28 mouse cellular contexts compared by ENCODE assay signal in genomic region chrX:42107137-42107536, GRCm38 (mm10). TPM values are rescaled to one million over a fixed set of nuclear protein-coding genes. Genes with fewer than 3 reads are reported as not detected.
DNase-seq lines count a peak whose midpoint lies in the region; ATAC-seq and TF ChIP-seq lines count a peak whose summit lies in the region.
"Had no signal": no experiment of that assay in that cellular context is flagged by ENCODE, and none has a peak within 500 bp of the region (broad histone marks: within the 10 kb centered on the region; RNA-seq: fewer than 3 reads in every experiment).

No protein-coding gene starts in this region.

- peak; percentile 12 for DNase-seq in adrenal gland, adult 8-10 months
- no peak for DNase-seq in adrenal gland, postnatal 4 days (ENCODE audit: low spot score in 2 of 2)
- peak; percentile 44 for DNase-seq in lung, postnatal 0 days (ENCODE audit: low spot score)
- no peak for DNase-seq in lung, adult 2 months
- peak; percentile 59 for DNase-seq in adipocyte (ENCODE audit: low spot score)
- peak; percentile 25 for DNase-seq in fibroblast of lung, adult 2 months (ENCODE audit: low read depth)
- no peak for DNase-seq in gastrocnemius, postnatal 25 days
- DNase-seq in cerebellum, adult 9-11 months = no peak
- DNase-seq: B cell, adult 2 months; cerebellum, adult 11-12 months; cerebellum, postnatal 36 days; embryo, embryonic 11 days; heart, postnatal 4 days; kidney, adult 8-10 months; kidney, postnatal 25 days; thymus, postnatal 36 days had no signal

- no peak overlapping the region for H3K4me2 ChIP-seq in lung, postnatal 0 days (replicated peaks; ENCODE audit: low read depth, low read length)
- H3K4me2 ChIP-seq: embryonic facial prominence, embryonic 13.5 days; forebrain, embryonic 13.5 days; heart, embryonic 15.5 days; hindbrain, embryonic 14.5 days; limb, embryonic 13.5 days; liver, embryonic 15.5 days; stomach, embryonic 15.5 days had no signal

- WGBS in lung, postnatal 0 days = 47% methylated on average over 6 of the region's 6 CpGs
- 63% methylated on average over 6 of the region's 6 CpGs for WGBS in lung, adult 2 months

- H3K4me3 ChIP-seq in lung, postnatal 0 days (ENCODE audit: low read depth, low read length) = no peak overlapping the region
- no peak overlapping the region for H3K4me3 ChIP-seq in lung, adult 2 months (replicated peaks; ENCODE audit: extremely low read depth, low read depth, low read length)
- H3K4me3 ChIP-seq: embryonic facial prominence, embryonic 13.5 days; erythroblast, embryonic 14.5 days; forebrain, embryonic 13.5 days; heart, embryonic 15.5 days; limb, embryonic 13.5 days; liver, embryonic 15.5 days; midbrain, embryonic 10.5 days; stomach, embryonic 15.5 days had no signal

- no peaks in the 10 kb centered on the region for H3K27me3 ChIP-seq in lung, postnatal 0 days (replicated peaks; ENCODE audit: insufficient read depth, low read length)
- H3K27me3 ChIP-seq: CH12.LX; embryonic facial prominence, embryonic 13.5 days; forebrain, embryonic 13.5 days; heart, embryonic 15.5 days; limb, embryonic 13.5 days; liver, embryonic 15.5 days; stomach, embryonic 15.5 days had no signal

- ATAC-seq in lung, postnatal 0 days = no peak
- ATAC-seq: activated CD4-positive, CD25-positive, alpha-beta regulatory T cell, adult 4 months; forebrain, embryonic 13.5 days had no signal

- H3K9me3 ChIP-seq in lung, postnatal 0 days (ENCODE audit: low read length) = no peaks in the 10 kb centered on the region
- H3K9me3 ChIP-seq: embryonic facial prominence, embryonic 13.5 days; forebrain, embryonic 13.5 days; G1E; heart, embryonic 15.5 days; liver, embryonic 15.5 days; stomach, embryonic 15.5 days had no signal

- TF ChIP-seq POLR2A in lung, adult 2 months (IDR thresholded peaks at IDR 0.05; ENCODE audit: borderline replicate concordance, extremely low read depth, low read depth, low read length) = no peak

- no peak for TF ChIP-seq CTCF in lung, postnatal 0 days (IDR thresholded peaks at IDR 0.05)
- no peak for TF ChIP-seq CTCF in lung, adult 2 months (IDR thresholded peaks at IDR 0.05; ENCODE audit: insufficient read depth, low read length)

- no peak for TF ChIP-seq EP300 in lung, postnatal 0 days (IDR thresholded peaks at IDR 0.05)

- H3K4me1 ChIP-seq in lung, postnatal 0 days (ENCODE audit: insufficient read depth, low read depth, low read length) = no peaks in the 10 kb centered on the region
- no peaks in the 10 kb centered on the region for H3K4me1 ChIP-seq in lung, adult 2 months (ENCODE audit: control insufficient read depth, insufficient read depth, low read length)
- H3K4me1 ChIP-seq: embryonic facial prominence, embryonic 13.5 days; forebrain, embryonic 13.5 days; heart, embryonic 15.5 days; limb, embryonic 13.5 days; liver, embryonic 15.5 days; midbrain, embryonic 10.5 days; stomach, embryonic 15.5 days had no signal

- no peaks in the 10 kb centered on the region for H3K36me3 ChIP-seq in lung, postnatal 0 days (ENCODE audit: insufficient read depth, low read length)

- no peak overlapping the region for H3K27ac ChIP-seq in lung, postnatal 0 days (ENCODE audit: low read length)
- H3K27ac ChIP-seq: embryonic facial prominence, embryonic 13.5 days; forebrain, embryonic 13.5 days; heart, embryonic 15.5 days; hindbrain, embryonic 14.5 days; limb, embryonic 13.5 days; liver, embryonic 15.5 days; midbrain, embryonic 10.5 days; stomach, embryonic 15.5 days had no signal

- H3K9ac ChIP-seq in lung, postnatal 0 days (replicated peaks; ENCODE audit: low read depth) = no peak overlapping the region
- H3K9ac ChIP-seq: embryonic facial prominence, embryonic 13.5 days; forebrain, embryonic 13.5 days; heart, embryonic 15.5 days; hindbrain, embryonic 14.5 days; limb, embryonic 13.5 days; liver, embryonic 15.5 days; stomach, embryonic 15.5 days had no signal

RNA-seq across cellular contexts. Expression of gene Stag2, which starts 42.0 kb away (rescaled TPM):
- 10 to 100 TPM; 66.1 to 86.9 (median 76.1) TPM for total RNA-seq in adrenal gland, adult 8-10 months (2022)
- 10 to 100 TPM; 91.4 to 96.6 TPM for total RNA-seq in adrenal gland, postnatal 4 days (2021)
- polyA plus RNA-seq in lung, postnatal 0 days (2015; fragmentation: Nextera tagmentation; extraction: Ambion mirVana) = 26.8 and 32.8 TPM in 2 replicates
- 6.9 and 12.2 TPM in 2 replicates for polyA plus RNA-seq in lung, adult 2 months (2012; rRNA removed)
- 10 to 100 TPM; 49.8 to 49.9 TPM for total RNA-seq in gastrocnemius, postnatal 25 days (2021)

RNA-seq across cellular contexts. Expression of gene Xiap, which starts 47.7 kb away (rescaled TPM):
- 10 to 100 TPM; 48.2 to 66.5 (median 55.3) TPM for total RNA-seq in adrenal gland, adult 8-10 months (2022)
- 10 to 100 TPM; 67.7 to 69.9 TPM for total RNA-seq in adrenal gland, postnatal 4 days (2021)
- polyA plus RNA-seq in lung, postnatal 0 days (2015; fragmentation: Nextera tagmentation; extraction: Ambion mirVana) = 15.4 and 18.7 TPM in 2 replicates
- polyA plus RNA-seq in lung, adult 2 months (2012; rRNA removed) = 13.7 and 16.5 TPM in 2 replicates
- total RNA-seq in gastrocnemius, postnatal 25 days (2021) = 10 to 100 TPM; 16.7 to 21.9 TPM

Comparison
In these comparisons a context has a peak if more than half of its experiments do, and no peak if none do; other contexts are left out.
1. DNase-seq: peak in adrenal gland, adult 8-10 months (single experiment), lung, postnatal 0 days (single experiment), adipocyte (single experiment) and fibroblast of lung, adult 2 months (single experiment); none in adrenal gland, postnatal 4 days (0 of 2), lung, adult 2 months (single experiment), gastrocnemius, postnatal 25 days (single experiment) and cerebellum, adult 9-11 months (single experiment).